13 mouse cellular contexts compared by ENCODE assay signal in the genomic region with DNA sequence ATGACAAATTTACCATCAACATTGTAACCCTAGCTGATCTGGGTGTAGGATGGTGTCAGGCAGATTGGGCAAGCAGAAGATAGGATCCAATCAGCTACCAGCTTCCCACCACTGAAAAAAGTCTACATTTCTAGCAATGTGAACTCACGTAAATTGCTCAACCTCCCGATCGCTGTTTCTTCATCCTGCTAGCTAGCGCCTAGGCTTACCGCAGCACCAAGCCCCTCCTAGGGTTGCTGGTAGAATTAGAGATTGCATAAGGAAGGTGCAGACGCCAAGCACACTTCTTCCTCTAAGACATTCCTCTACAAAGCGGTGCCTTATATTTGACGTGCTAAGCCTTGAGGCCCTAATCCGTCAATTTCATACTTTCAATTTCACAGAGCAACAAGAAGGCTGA. TPM values are rescaled to one million over a fixed set of nuclear protein-coding genes. Genes with fewer than 3 reads are reported as not detected.
DNase-seq lines count a peak whose midpoint lies in the region; ATAC-seq lines count a peak whose summit lies in the region.
"Had no signal": no experiment of that assay in that cellular context is flagged by ENCODE, and none has a peak within 500 bp of the region (broad histone marks: within the 10 kb centered on the region; RNA-seq: fewer than 3 reads in every experiment).

No protein-coding gene starts in this region.

- H3K4me2 ChIP-seq in forebrain, embryonic 15.5 days (replicated peaks), result no peak overlapping the region
- no peak overlapping the region for H3K4me2 ChIP-seq in forebrain, embryonic 12.5 days
- no peak overlapping the region for H3K4me2 ChIP-seq in kidney, embryonic 15.5 days
- H3K4me2 ChIP-seq: intestine, embryonic 15.5 days had no signal

- no peaks in the 10 kb centered on the region for H3K9me3 ChIP-seq in forebrain, embryonic 15.5 days
- H3K9me3 ChIP-seq in forebrain, embryonic 12.5 days, result no peaks in the 10 kb centered on the region
- H3K9me3 ChIP-seq in kidney, embryonic 15.5 days (replicated peaks), result no peaks in the 10 kb centered on the region
- H3K9me3 ChIP-seq: intestine, embryonic 15.5 days had no signal

- no peak overlapping the region for H3K4me3 ChIP-seq in forebrain, embryonic 15.5 days
- no peak overlapping the region for H3K4me3 ChIP-seq in forebrain, embryonic 12.5 days (replicated peaks)
- H3K4me3 ChIP-seq in kidney, embryonic 15.5 days (replicated peaks), result no peak overlapping the region
- H3K4me3 ChIP-seq in brown adipose tissue, adult 24 weeks (ENCODE audit: insufficient read depth, low read depth, low read length), result no peak overlapping the region
- H3K4me3 ChIP-seq: intestine, embryonic 15.5 days; left cerebral cortex, adult 2 months had no signal

- DNase-seq in kidney, postnatal 14 days, result no peak
- peak; percentile 25 for DNase-seq in lung, postnatal 14 days
- DNase-seq in left cerebral cortex, postnatal 10 days (ENCODE audit: extremely low spot score in 1 of 2, low spot score in 2 of 2), result no peak
- no peak for DNase-seq in right cerebral cortex, postnatal 4 days
- DNase-seq: thymus, adult 18-20 months had no signal

- intact Hi-C loops in left cerebral cortex, postnatal 10 days (cut with DNase I), result loop anchor here (5.0 kb wide), 1 partner anchor 94 kb away; no protein-coding TSS in a partner anchor

- no peaks in the 10 kb centered on the region for H3K27me3 ChIP-seq in forebrain, embryonic 15.5 days
- H3K27me3 ChIP-seq in forebrain, embryonic 12.5 days, result no peaks in the 10 kb centered on the region
- H3K27me3 ChIP-seq in kidney, embryonic 15.5 days, result no peaks in the 10 kb centered on the region
- H3K27me3 ChIP-seq: intestine, embryonic 15.5 days had no signal

- ATAC-seq in forebrain, embryonic 15.5 days (replicated peaks), result no peak
- ATAC-seq in forebrain, embryonic 12.5 days (ENCODE audit: low FRiP score), result no peak
- no peak for ATAC-seq in kidney, embryonic 15.5 days (replicated peaks; ENCODE audit: low FRiP score)
- ATAC-seq: intestine, embryonic 15.5 days had no signal

- H3K9ac ChIP-seq in forebrain, embryonic 15.5 days (replicated peaks), result no peak overlapping the region
- no peak overlapping the region for H3K9ac ChIP-seq in forebrain, embryonic 12.5 days
- H3K9ac ChIP-seq in kidney, embryonic 15.5 days, result no peak overlapping the region
- H3K9ac ChIP-seq: intestine, embryonic 15.5 days had no signal

- 81% methylated on average over 9 of the region's 9 CpGs for WGBS in forebrain, embryonic 15.5 days
- 83% methylated on average over 9 of the region's 9 CpGs for WGBS in forebrain, embryonic 12.5 days
- WGBS in kidney, embryonic 15.5 days, result 72% methylated on average over 9 of the region's 9 CpGs

- peaks cover 26% of the 10 kb centered on the region for H3K4me1 ChIP-seq in forebrain, embryonic 15.5 days
- peaks cover 7% of the 10 kb centered on the region for H3K4me1 ChIP-seq in forebrain, embryonic 12.5 days
- peaks cover 12% of the 10 kb centered on the region for H3K4me1 ChIP-seq in kidney, embryonic 15.5 days
- H3K4me1 ChIP-seq in brown adipose tissue, adult 24 weeks (ENCODE audit: control insufficient read depth, insufficient read depth, insufficient read length, low read length), result peaks cover 2% of the 10 kb centered on the region; the same call in 1 of the 2 replicates
- H3K4me1 ChIP-seq: intestine, embryonic 15.5 days had no signal

- H3K27ac ChIP-seq in forebrain, embryonic 15.5 days (replicated peaks), result peak overlapping the region; percentile 66
- no peak overlapping the region for H3K27ac ChIP-seq in forebrain, embryonic 12.5 days
- peak overlapping the region; percentile 76 for H3K27ac ChIP-seq in kidney, embryonic 15.5 days
- 0 out of 2 replicates have a peak overlapping the region, but pooled peaks have one; percentile 38 for H3K27ac ChIP-seq in brown adipose tissue, adult 24 weeks (replicated peaks; ENCODE audit: low read depth, low read length)
- H3K27ac ChIP-seq: intestine, embryonic 15.5 days; left cerebral cortex, adult 2 months had no signal

- no peaks in the 10 kb centered on the region for H3K36me3 ChIP-seq in forebrain, embryonic 15.5 days
- H3K36me3 ChIP-seq in forebrain, embryonic 12.5 days (replicated peaks), result no peaks in the 10 kb centered on the region
- H3K36me3 ChIP-seq in kidney, embryonic 15.5 days, result peaks cover 26% of the 10 kb centered on the region

RNA-seq across cellular contexts. Expression of a gene that starts 53.6 kb away (rescaled TPM):
- polyA plus RNA-seq in forebrain, embryonic 15.5 days (2015; fragmentation: Nextera tagmentation; extraction: Ambion mirVana), result 0.11 and 0.13 TPM in 2 replicates
- polyA plus RNA-seq in forebrain, embryonic 12.5 days (2016; fragmentation: Nextera tagmentation; extraction: Ambion mirVana), result 0.27 TPM in 1 of 2 replicates, not detected in the other
- polyA plus RNA-seq in kidney, embryonic 15.5 days (2015; fragmentation: Nextera tagmentation; extraction: Ambion mirVana), result 0.15 and 0.31 TPM in 2 replicates
- not detected in 2 replicates for polyA plus RNA-seq in brown adipose tissue, adult 24 weeks (2012; ENCODE audit: insufficient read depth, insufficient read length, missing spikeins)
- total RNA-seq in left cerebral cortex, postnatal 10 days (2021), result under 1 TPM in 1 of 2 experiments, not detected in 1; 0.67 TPM
- total RNA-seq: midbrain, postnatal 0 days had no signal
- polyA plus RNA-seq: C2C12 had no signal
